Mouse (Mus musculus) intestine, postnatal 0 days (tissue): ENCODE results near the gene Srsf2. TPM values are rescaled to one million over a fixed set of nuclear protein-coding genes. Genes with fewer than 3 reads are reported as not detected.

ENCODE experiments used
- ATAC-seq: fragments of 200-750 bp; cut with Nextera tagmentation; 2 replicates; pipeline ENCODE4 v1.8.0; 2017; ENCODE audit warnings: mild to moderate bottlenecking, moderate TSS enrichment, moderate library complexity
- H3K27ac ChIP-seq: fragments of 300-500 bp; sonication (generic); 2 replicates; pipeline ENCODE4 v1.5.1; 2014; ENCODE audit warnings: mild to moderate bottlenecking, low read depth, low read length, moderate library complexity
- H3K27me3 ChIP-seq: fragments of 300-500 bp; sonication (generic); replicated peaks from 2 replicates; pipeline ENCODE4 v1.6.1; 2014; ENCODE audit warnings: low read length, mixed read lengths; ENCODE audit not compliant: control insufficient read depth, insufficient read depth
- H3K36me3 ChIP-seq: fragments of 300-500 bp; sonication (generic); 2 replicates; pipeline ENCODE4 v1.6.1; 2014; ENCODE audit warnings: mild to moderate bottlenecking, moderate library complexity; ENCODE audit not compliant: control insufficient read depth, insufficient read depth
- H3K4me1 ChIP-seq: fragments of 300-500 bp; sonication (generic); replicated peaks from 2 replicates; pipeline ENCODE4 v1.6.1; 2014; ENCODE audit warnings: antibody characterized with exemption, low read length, mixed read lengths; ENCODE audit not compliant: control insufficient read depth, insufficient read depth
- H3K4me2 ChIP-seq: fragments of 300-500 bp; sonication (generic); replicated peaks from 2 replicates; pipeline ENCODE4 v1.6.1; 2014; ENCODE audit warnings: low read depth, mild to moderate bottlenecking, moderate library complexity
- H3K4me3 ChIP-seq: fragments of 300-500 bp; sonication (generic); 2 replicates; pipeline ENCODE4 v1.5.1; 2014; ENCODE audit warnings: low read depth, low read length
- H3K9ac ChIP-seq: fragments of 300-500 bp; sonication (generic); 2 replicates; pipeline ENCODE4 v1.6.1; 2014; ENCODE audit warnings: mild to moderate bottlenecking, low read depth, low read length
- H3K9me3 ChIP-seq: fragments of 300-500 bp; sonication (generic); 2 replicates; pipeline ENCODE4 v1.6.1; 2016; ENCODE audit warnings: mixed run types; ENCODE audit not compliant: control insufficient read depth
- CTCF ChIP-seq: sonication (generic); IDR thresholded peaks from 2 replicates; pipeline ENCODE4 v1.5.1; 2016; ENCODE audit warnings: low read depth, mild to moderate bottlenecking, control low read depth, antibody characterized with exemption, moderate library complexity
- WGBS: fragments of 180-500 bp; shearing (Covaris S2); extraction: QIAGEN DNeasy Blood & Tissue Kit; methylation state at CpG from one replicate; pipeline ENCODE4 v1.1.7; 2014; 5-methylcytosine and 5-hydroxymethylcytosine counted together
- polyA plus RNA-seq: library from polyadenylated mRNA; unstranded; fragments of >200 nt; fragmentation: Nextera tagmentation; extraction: Ambion mirVana; gene quantifications from 2 replicates; pipeline ENCODE4 v1.2.1, GENCODE M21; 2015

The Srsf2 gene
- polyA plus RNA-seq, 1 experiment from 2014 or later = 354 TPM

DNA sequence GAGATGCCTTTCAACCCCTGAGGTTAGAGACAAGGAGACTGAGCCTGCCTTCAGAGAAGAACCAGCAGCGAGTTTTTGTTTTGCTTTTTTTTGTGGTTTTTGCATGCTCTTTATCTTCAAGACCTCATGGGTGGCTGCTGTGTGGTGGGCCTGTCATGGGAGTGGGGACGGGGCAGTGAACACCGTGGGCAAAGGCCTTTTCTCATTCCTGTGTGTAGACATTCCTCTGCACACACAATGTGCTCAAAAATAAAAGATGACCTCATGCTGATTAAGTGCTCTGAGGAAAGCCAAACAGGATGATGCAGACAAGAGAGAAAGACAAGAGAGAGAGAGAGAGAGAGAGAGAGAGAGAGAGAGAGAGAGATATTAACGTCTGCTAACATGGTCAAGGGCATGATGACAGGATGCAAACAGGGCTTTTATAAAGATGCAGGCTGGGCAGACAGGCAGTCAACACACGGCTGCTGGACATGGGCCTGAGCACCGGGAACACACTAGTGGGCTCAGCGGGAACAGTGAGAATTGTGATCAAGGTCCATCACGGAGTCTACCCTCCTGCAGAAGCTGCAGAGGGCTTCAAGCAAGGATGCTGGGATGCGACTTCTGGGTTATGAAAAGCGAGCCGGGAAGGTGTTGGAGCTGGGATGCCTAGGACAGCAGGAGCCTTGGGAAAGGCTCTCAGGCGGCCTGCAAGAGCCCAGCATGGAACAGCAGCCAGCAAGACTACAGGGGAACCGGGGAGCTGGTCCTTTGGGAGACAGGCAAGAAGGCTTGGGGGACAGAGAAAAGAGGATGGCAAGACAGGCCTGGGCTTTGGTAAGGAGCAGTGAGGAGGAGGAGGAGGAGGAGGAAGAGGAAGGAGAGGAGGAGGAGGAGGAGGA lies 31.6 kb downstream of the Srsf2 start:
- Histone ChIP-seq H3K4me2 (no peak overlapping the region), H3K27ac (no peak overlapping the region), H3K27me3 (no peaks in the 10 kb centered on the region), H3K36me3 (no peaks in the 10 kb centered on the region), H3K4me1 (peaks cover 10% of the 10 kb centered on the region; the same call in 1 of the 2 replicates), H3K4me3 (no peak overlapping the region), H3K9ac (no peak overlapping the region), H3K9me3 (no peaks in the 10 kb centered on the region)
- TF ChIP-seq CTCF = no peak
- no peak for ATAC-seq
- 65% methylated on average over 13 of the region's 13 CpGs for WGBS

DNA sequence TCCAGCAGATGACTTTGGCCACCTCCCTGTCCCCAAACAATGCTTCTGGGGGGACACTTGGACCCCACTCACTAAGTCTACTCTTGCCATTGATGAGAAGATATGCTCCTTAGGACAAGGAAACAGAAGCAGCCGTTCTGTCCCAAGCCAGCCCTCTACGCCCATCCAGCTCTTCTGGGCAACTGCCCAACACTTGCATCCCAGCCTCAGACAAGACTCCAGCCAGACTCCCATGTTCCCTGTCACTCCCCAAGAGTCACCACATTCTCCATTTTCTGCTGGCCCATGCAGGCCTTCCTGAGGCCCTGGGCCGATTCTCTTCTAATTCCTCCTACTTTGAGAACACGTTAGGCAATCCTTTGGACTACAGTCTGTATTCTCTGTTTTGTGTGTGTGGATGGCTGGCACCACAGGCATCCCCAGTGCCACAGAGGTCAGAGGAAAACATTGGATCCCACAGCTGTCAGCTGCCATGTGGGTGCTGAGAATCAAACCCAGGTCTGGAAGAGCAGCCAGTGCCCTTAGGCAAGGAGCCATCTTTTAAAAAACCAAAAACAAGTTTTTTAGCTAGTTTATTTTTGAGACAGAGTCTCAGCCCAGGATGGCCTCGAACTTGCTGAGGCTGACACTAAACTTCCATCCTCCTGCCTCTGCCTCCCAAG lies 32.8 kb downstream of the Srsf2 start:
- H3K4me1 ChIP-seq = peaks cover 10% of the 10 kb centered on the region
- WGBS = 72% methylated on average over 5 of the region's 5 CpGs
- H3K4me3 ChIP-seq = no peak overlapping the region
- H3K9ac ChIP-seq = no peak overlapping the region
- H3K36me3 ChIP-seq = no peaks in the 10 kb centered on the region
- TF ChIP-seq CTCF = no peak
- ATAC-seq = no peak
- no peaks in the 10 kb centered on the region for H3K27me3 ChIP-seq
- H3K4me2 ChIP-seq = no peak overlapping the region
- no peaks in the 10 kb centered on the region for H3K9me3 ChIP-seq
- H3K27ac ChIP-seq = no peak overlapping the region

DNA sequence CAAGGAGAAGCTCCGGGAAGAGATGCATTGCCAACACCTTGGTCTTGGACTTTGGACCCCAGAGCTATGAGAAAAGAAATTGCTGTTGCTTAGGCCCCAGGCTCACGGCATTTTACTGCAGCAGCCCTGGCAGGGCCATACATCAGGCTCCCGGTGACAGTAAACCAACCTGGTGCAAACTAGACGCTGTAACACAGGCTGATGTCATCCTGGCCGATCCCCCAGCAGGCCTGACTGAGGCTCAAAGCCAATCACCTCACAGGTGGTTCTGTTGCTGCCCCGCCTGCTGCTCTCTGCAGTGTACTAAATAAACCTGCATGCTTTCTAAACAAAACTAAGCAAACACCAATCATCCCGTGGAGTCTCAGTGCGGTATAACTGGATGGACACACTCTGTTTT lies 34.2 kb downstream of the Srsf2 start:
- Histone ChIP-seq H3K4me1 (peaks cover 17% of the 10 kb centered on the region), H3K4me3 (no peak overlapping the region), H3K36me3 (no peaks in the 10 kb centered on the region; the same call in 1 of the 2 replicates), H3K9me3 (no peaks in the 10 kb centered on the region), H3K27ac (peak overlapping the region; percentile 31; the same call in 1 of the 2 replicates), H3K9ac (no peak overlapping the region), H3K27me3 (no peaks in the 10 kb centered on the region), H3K4me2 (no peak overlapping the region)
- peak; percentile 92 for ATAC-seq
- TF ChIP-seq CTCF = no peak
- 25% methylated on average over 8 of the region's 8 CpGs for WGBS

DNA sequence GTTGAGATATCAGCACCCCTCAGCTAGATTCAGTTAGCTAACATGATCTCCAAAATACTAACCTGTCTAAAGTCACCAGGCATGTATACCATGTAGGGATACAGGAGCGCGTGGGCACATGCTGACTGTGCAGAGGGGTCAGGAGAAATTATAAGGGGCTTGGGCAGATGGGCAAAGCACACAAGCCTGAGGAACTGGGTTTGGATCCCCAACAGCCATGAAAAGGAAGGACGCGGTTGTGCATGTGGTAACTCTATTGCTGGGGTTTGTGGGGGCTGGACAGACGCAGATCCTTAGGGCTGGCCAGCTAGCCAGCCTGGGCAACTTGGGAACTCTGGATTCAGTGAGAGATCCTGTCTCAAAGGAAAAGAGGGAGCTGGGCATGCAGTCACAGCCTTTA lies 35.3 kb downstream of the Srsf2 start:
- no peaks in the 10 kb centered on the region for H3K9me3 ChIP-seq
- H3K4me2 ChIP-seq = no peak overlapping the region
- no peak for TF ChIP-seq CTCF
- 97% methylated on average over 5 of the region's 5 CpGs for WGBS
- H3K36me3 ChIP-seq = no peaks in the 10 kb centered on the region; the same call in 1 of the 2 replicates
- H3K27ac ChIP-seq = no peak overlapping the region
- H3K27me3 ChIP-seq = no peaks in the 10 kb centered on the region
- peaks cover 17% of the 10 kb centered on the region for H3K4me1 ChIP-seq
- no peak overlapping the region for H3K9ac ChIP-seq
- ATAC-seq = no peak
- H3K4me3 ChIP-seq = no peak overlapping the region

GRCm38 (mm10) chr11:116816769-116817168 lies 36.1 kb downstream of the Srsf2 start:
- Histone ChIP-seq H3K4me3 (no peak overlapping the region), H3K9me3 (no peaks in the 10 kb centered on the region), H3K9ac (no peak overlapping the region), H3K27ac (no peak overlapping the region), H3K4me1 (peaks cover 17% of the 10 kb centered on the region), H3K27me3 (no peaks in the 10 kb centered on the region), H3K36me3 (no peaks in the 10 kb centered on the region; the same call in 1 of the 2 replicates), H3K4me2 (no peak overlapping the region)
- TF ChIP-seq CTCF = 0 out of 2 replicates have a peak, but pooled peaks have one; percentile 18
- WGBS = 74% methylated on average over 5 of the region's 5 CpGs
- ATAC-seq = no peak

DNA sequence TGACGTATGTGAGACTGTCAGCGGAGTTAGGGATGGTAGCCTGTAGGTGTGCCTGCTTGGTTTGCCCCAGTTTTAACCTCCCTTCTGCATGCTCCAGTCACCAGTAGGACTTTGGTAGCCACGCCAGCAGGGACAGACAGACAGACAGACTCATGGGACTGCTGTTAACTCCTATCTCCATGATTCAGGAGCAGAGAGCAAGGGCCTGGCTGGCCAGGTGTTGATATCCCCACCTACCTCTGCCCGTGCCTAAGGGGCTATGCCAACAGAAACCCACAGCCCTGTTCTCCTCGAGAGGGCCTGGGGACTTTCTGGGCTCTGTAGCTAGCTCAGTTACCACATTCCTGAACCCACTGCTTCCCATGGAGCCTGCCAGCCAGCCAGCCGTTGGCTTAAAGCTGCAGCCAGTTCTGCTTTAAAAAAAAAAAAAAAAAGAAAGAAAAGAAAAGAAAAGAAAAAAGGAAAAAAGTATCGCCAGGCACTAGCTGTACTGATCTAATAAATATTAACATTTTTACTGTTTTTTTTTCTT lies 37.9 kb downstream of the Srsf2 start:
- Histone ChIP-seq H3K4me3 (no peak overlapping the region), H3K27me3 (no peaks in the 10 kb centered on the region), H3K36me3 (peaks cover 5% of the 10 kb centered on the region; the same call in 1 of the 2 replicates), H3K9me3 (no peaks in the 10 kb centered on the region), H3K9ac (no peak overlapping the region), H3K27ac (peak overlapping the region; percentile 37), H3K4me1 (peaks cover 14% of the 10 kb centered on the region), H3K4me2 (peak overlapping the region; percentile 24; the same call in 1 of the 2 replicates)
- no peak for TF ChIP-seq CTCF
- WGBS = 43% methylated on average over 7 of the region's 7 CpGs
- no peak for ATAC-seq
